Mouse (Mus musculus) C2C12 (cell line): Measurements from ENCODE around the gene Ybx3.

Source experiments
- CTCF ChIP-seq: IDR thresholded peaks from one replicate; pipeline ENCODE4 v1.5.1; 2011; ENCODE audit not compliant: control insufficient read depth, insufficient read depth, insufficient read length
- MYOG ChIP-seq: IDR thresholded peaks from one replicate; pipeline ENCODE4 v1.6.1; 2011; ENCODE audit not compliant: control insufficient read depth, insufficient read length; ENCODE audit errors: extremely low read depth

GRCm38 (mm10) chr6:131347026-131347425 is 41.2 kb downstream of the Ybx3 start:
- TF ChIP-seq MYOG: no peak
- TF ChIP-seq CTCF: no peak
